Mouse (Mus musculus) gastrocnemius, postnatal 4 days (tissue): Measurements from ENCODE around the gene Gcc1. TPM values are rescaled to one million over a fixed set of nuclear protein-coding genes. Genes with fewer than 3 reads are reported as not detected.

Experiments
- DNase-seq, 2 experiments: peaks; one replicate each; pipeline ENCODE4 v3.0.0; 2021 to 2022; ENCODE audit warnings: low spot score in 2 of 2, mixed read lengths in 2 of 2
- long read RNA-seq, 2 experiments: library from polyadenylated mRNA; stranded (forward); transcript quantifications; one replicate each; pipeline ENCODE4 v2.0.0; 2021
- total RNA-seq, 2 experiments: library from RNA; stranded (reverse); gene quantifications; 2 replicates each; pipeline ENCODE4 v1.2.3; 2021

The Gcc1 gene
- total RNA-seq, result 10 to 100 TPM in 1 of 2 experiments, 1 to 10 TPM in 1; 9.2 to 10.4 TPM
- long read RNA-seq, experiment 1, full-length matches to known transcripts, result 7 of 10 reads
- long read RNA-seq, experiment 1, partial matches to known transcripts, result 0 of 10 reads
- long read RNA-seq, experiment 1, other reads (novel, unspliced or antisense), result 3 of 10 reads
- long read RNA-seq, experiment 2, full-length matches to known transcripts, result 13 of 14 reads
- long read RNA-seq, experiment 2, partial matches to known transcripts, result 0 of 14 reads
- long read RNA-seq, experiment 2, other reads (novel, unspliced or antisense), result 1 of 14 reads

DNA sequence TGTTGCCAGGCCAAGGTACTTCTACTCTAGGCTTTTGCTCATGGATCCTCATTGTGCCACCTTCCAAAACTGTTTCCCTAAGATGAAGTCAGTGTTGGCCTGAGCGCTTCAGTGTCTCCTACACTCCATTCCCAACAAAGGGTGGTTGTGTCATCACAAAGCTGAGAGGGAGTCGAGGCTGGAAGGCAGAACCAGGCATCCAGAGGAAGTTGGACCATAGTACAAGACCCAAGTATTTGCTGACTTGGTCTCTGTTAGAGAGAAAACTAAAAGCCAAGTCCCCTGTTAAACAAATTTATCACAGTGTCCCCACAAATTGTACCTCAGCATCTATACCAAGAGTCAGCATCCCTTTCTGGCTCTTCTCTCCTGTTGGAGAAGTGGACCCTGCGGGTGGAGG, at the start of gene Gcc1:
Gcc1 (minus strand) TSS at position 101 of the 400 bp plus-strand sequence.
- no peak for DNase-seq

DNA sequence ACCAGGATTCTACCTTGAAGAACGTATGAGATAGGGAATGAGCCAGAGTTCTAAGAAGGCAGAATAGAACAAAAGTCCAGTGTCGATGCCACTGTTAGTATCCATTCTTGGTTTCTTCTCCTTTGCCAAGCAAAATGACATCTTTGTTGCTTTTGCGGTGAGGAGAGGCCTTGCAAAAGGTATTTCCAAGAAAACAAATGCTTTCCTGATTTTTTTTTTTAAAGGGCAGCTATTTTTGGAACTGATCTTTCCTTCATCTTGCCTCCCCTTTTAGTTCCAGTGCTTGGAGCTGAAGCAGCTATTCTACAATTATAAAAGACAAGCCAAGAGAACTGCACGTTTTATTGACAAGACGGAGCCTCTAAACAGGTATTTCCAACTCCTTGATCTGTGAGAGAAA, 46.6 kb upstream of the Gcc1 start, which contains the start of gene Snd1:
Snd1 (plus strand) TSS at position 301 of the 400 bp plus-strand sequence.
- no peak for DNase-seq

DNA sequence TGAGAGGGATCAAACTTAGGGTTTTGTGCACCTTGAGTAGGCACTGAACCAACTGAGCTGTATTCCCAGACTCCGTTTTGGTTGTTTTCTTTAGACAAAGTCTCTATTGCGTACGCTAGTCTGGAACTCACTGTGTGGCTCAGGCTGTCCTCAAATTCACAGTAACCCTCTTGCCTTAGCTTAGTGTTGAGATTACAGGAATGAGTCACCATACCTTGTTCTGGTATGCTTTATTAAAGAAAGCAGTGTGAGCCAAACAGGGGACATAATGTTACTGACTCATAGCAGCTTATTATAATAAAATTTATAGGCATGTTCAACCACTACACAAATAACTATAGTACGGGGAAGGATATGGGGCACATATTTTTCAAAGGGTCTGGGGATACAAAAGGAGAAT, 46.0 kb upstream of the Gcc1 start:
- DNase-seq, result no peak

DNA sequence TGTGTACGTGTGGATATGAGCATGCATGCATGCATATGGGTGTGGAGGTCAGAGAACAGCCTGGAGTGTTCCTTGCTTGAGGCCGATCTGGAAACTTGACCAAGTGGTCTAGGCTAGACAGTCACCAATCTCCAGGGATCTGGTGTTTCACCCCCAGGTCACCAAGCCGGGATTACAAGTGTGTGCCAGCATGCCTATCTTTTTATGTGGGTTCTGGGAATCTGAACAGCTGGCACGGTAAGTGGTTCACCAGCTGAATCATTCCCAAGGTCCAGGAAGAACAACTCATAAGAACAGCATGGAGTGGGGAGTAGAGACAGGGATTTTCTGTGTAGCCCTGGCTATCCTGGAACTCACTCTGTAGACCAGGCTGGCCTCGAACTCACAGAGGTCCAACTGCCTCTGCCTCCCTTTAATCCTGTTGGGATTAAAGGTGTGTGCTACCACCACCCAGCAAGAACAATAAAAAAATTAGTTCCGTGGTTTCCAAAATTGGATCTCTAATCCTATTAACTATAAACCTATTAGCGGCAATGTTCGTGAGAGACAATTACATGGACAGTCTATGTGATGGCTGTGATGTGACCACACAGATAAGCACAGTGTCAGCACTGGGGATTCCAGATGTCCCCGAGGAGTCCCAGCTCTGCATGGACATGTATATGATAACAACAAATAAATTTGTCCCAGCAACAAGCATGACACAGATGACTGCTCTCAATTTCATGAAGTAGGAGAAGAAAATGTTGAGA, 43.3 kb upstream of the Gcc1 start:
- no peak for DNase-seq

DNA sequence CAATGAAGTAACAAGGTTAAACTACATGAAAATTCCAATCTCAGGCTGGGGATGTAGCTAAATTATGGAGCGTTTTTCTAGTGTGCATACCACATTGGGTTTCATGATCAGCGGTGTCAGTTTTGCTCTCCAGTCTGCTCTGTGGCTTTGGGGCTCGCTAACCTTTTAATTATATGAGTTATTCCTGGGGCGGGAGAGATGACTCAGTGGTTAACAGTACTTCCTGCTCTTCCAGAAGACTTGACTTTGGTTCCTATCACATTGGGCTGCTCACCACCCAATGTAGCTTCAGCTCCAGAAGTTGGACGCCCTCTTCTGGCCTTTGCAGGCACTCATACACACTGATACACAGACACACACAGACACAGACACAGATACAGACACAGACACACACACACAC, 42.4 kb upstream of the Gcc1 start:
- DNase-seq, result no peak

DNA sequence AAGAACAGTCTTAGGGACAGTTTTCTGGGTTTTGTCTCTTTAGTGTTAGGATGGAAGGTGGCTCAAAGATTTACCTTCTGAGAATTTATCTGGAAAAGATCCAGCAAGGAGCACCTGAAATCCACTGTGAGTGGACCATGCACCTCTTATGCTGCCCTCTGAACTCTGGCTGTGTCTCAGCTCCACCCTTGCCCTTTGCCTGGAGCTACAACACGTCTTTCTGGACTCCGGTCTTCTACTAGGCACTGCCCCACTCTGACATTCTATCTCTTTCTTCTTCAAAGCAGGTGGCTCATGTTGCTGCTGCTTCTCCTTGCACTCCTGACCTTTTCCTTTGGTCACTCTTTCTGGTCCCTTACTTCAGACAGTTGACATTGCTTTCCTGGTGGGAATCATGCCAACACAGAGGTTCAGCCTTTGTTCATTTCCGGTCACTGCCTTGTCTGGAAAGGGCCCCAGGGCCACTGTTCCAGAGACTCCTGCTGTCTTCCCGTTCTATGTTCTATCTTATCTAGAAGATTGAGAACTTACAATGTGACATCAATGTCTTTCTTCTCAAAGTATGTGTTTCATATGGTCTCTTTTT, 41.9 kb upstream of the Gcc1 start:
- no peak for DNase-seq

DNA sequence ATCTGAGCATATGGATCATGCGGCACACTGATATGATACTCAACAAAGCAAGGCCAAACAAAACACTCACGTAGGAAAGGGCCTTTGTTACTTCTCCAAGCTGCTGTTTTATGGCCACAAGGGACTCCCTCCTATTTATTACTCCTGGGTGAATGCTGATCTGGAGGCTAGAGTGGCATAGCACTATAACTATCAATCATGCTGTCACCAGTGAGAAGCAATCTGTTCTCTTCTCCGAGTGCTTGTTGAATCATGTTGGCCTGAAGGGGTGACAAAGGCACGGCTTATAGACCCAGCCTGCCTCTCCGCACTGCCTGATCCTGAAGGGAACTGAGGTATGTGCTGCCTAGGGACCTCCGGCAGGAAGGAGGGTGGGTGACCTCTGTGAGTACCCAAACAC, 36.4 kb upstream of the Gcc1 start:
- no peak for DNase-seq

DNA sequence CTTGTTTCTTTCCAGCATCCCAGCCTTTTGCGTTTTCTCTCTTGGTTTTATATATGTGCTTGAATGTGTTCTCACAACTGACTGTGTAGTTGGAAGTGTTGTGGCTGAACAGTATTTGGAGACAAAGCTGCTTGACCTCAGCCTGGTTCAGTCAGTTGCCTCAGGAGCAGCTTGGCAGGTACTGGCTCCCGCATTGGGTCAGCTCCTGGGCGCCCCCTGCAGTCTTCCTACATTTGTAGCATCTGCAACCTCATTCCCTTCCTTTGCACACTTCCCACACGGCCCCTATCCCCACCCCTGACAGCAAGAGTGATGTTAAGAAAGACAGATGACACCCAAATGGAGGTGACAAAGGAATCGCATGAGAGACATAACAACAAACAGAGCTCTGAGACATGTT, 32.3 kb upstream of the Gcc1 start:
- peak; percentile 23 to 54 for DNase-seq

DNA sequence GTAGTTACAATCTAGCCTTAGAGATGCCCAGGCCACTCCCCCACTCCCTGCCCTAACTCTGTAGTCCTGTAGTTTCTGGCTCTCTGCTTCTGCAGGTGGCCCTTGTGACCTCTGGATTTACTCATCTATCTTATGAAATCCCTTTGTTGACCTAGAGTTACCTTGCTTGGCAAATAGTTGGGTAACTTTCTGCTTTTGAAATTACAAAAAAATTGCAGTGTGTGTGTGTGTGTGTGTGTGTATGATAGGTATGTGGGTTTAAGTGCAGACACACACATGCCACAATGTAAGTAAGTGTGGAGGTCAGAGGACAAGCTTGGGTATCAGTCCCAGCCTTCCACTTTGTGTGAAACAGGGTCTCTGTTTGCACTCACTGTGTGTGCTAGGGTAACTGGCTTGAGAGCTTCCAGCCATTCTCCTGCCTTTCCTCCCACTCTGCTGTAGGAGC, 31.1 kb upstream of the Gcc1 start:
- DNase-seq, result no peak

DNA sequence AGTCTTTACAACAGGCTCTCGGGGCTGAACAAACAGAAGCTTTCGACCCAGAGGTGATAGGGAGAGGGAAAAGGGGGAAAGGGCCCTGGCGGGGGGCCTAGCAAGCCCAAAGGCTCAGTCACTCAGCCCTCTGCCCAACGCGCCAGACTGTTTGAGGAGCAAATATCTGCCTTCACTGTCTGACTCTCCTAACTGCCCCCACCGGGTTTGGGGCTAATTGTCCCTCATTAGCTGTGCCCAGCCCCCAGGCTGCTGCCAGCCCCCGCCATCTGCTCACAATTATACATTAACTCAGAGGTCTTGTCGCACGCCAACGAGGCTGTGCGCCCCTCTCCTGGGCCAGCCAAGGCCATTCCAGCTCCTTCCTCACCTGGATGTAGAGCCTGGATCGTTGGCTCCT, 22.8 kb upstream of the Gcc1 start:
- DNase-seq, result no peak

DNA sequence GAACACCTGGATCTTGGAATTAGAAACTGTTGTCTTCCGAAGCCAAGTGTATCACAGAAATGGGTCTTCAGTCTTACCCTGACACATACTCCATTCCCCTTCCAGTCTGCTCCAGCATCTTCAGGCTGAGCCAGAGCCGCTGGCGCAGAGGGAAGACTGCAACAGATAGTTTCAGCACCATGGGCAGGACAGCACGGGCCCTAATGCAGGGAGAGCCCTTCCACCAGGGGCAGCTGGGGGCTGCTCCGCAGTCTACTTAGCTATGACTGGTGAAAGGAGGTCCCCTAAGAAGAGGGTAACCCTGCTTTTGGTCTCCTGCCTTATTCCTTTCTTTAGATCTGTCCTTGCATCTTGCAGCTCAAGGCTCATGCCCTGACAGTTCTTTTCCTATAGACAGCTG, 22.3 kb upstream of the Gcc1 start:
- no peak for DNase-seq

DNA sequence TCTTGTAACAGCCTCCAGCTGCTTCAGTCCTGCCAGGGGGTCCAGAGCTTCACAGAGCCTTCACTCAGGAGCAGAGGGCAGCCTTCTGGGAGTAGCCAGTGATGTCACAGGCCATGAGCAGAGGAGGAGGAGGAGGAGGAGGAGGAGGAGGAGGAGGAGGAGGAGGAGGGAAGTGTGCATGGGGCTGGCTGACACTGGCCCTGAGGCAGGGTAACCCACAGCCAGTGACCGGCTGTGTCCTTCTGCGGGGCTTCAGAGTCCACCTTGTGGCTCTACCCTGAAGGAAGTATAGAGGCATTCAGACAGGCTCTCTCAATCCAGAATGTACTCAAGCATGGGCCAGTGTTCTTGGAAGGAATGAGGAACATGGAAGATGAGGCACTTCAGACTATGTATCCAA, 21.1 kb upstream of the Gcc1 start, which contains the start of gene Pax4:
Pax4 (minus strand) TSS at position 101 of the 400 bp plus-strand sequence.
- no peak for DNase-seq

DNA sequence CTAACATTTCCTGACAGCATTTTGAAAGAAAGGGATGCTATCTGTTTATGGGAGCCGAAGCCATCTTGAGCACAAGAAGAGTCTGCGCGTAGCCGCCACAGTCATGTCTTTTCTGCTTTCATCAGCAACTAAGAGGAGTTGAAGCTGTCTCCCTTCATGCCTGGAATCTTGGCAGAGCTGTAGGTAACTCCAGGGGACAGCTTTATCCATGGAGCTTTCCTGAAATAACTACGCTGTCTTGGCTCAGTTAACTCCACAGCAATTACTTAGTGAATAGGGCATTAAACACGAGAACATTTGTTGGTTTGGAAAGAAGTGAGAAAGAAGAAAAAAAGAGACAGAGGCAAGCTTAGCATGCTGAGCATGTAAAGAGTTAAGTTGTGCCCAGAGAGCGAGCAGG, 19.7 kb upstream of the Gcc1 start:
- DNase-seq, result no peak

DNA sequence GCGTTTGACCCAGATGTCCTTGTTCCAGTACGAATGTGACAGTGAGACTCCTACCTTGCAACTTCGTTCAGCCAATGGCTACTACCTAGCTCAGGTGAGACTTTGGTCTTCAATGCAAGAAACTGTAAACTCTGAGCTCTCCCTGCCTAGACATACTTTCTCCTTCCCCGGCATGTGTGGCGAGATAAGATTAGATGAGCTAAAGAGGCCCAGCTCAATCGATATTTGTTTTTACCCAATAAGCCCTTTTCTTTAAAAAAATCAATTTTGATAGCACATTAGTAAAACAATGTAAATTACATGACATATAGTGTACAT, 3.3 kb upstream of the Gcc1 start:
- DNase-seq, result no peak

DNA sequence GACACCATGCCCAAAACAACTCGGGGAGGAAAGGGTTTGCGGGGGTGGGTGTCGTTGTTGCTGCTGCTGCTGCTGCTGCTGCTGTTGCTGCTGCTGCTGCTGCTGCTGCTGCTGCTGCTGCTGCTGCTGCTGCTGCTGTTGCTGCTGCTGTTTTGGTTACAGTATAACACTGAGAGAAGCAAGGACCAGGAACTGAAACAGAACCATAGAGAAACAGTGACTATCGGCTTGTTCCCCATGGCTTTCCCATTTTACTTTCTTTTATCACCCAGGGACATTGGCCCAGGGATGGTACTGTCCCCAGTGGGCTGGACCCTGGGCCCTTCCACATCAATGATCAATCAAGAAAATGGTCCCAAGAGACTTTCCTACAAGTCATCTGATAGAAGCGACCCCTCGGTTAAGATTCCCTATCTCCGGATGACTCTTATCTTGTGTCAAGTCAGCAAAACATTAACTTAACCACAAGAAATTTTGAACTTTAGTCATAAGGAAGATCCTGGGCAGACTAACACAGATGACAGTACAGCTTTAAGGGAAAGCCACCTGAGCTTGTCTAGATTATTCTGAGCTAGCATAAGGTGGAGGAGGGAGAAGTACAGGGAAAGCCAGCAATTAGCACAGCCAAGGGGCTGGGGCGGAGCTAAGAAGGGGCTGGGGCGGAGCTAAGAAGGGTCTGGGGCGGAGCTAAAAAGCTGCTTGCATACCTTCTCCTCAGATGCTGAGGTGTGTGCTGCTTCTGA, 2.8 kb upstream of the Gcc1 start:
- no peak for DNase-seq

DNA sequence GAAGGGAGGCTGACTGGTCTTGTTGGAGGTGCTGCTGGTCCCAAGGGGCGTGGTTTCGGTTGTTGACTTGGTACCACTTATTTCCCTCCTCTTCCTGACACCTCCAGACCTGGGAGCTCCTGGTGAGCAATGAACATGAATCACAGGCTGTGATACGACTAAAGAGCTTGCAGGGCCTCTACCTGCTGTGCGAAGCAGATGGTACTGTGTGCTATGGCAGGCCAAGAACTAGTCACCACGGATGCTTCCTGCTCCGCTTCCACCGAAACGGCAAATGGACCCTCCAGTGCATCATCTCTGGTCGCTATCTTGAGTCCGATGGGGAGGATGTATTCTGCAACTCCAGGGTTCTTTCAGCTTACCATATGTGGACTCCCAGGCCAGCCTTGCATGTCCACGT, 1.7 kb upstream of the Gcc1 start:
- no peak for DNase-seq

DNA sequence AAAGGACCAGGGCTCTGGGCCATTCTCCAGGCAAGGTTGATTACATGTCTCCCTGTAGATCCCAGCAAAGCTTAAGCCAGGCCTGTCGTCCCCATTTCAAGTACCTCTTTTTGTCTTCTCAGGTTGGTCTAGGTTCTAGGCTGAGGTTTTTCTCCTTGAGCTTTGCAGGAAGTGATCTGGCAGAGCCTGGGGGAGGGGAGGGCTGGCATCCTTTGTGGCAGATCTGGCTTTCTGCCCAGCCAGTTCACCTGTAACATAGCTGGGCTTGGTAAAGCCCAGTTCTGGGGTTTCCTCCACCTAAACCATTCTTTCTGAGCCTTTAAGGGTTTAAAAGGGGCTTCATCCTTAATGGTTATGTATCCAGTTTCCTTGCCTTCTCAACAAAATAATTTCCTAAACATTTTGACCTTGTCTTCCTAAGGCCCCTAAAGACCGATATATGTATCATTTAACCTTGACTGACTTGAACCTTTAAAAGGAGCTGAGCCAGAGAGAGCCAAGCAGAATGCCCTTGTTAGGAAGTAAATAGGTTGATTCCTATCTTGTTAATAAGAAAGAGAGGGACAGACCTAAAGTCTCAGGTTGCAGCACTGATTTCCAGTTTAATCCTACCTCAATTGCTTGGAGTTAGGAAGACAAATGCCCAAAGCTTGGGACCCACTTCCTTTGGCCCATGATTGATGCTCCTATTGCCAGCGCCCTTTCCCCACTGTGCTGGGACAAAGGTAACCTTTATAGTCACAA, 922 bp downstream of the Gcc1 start, which contains the start of gene Fscn3:
Fscn3 (plus strand) TSS at position 694 of the 744 bp plus-strand sequence.
- DNase-seq, result no peak

DNA sequence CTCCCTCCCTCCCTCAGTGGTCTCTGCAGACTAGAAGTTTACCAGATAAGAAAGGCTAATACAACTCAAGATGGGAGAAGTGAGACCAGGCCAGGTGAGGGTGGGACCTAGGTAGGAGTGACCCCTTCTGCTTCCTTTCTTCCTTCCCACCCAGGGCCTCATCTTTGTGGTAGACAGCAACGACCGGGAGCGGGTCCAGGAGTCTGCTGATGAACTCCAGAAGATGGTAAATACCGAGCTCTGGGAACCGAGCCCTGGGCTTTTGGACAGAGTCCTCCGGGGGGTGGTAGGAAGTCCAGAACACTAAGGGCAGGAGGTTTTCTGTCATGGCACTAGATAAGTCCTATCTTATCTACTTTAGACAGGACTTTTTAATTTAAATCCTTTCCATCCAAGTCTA, 3.2 kb downstream of the Gcc1 start:
- no peak for DNase-seq

DNA sequence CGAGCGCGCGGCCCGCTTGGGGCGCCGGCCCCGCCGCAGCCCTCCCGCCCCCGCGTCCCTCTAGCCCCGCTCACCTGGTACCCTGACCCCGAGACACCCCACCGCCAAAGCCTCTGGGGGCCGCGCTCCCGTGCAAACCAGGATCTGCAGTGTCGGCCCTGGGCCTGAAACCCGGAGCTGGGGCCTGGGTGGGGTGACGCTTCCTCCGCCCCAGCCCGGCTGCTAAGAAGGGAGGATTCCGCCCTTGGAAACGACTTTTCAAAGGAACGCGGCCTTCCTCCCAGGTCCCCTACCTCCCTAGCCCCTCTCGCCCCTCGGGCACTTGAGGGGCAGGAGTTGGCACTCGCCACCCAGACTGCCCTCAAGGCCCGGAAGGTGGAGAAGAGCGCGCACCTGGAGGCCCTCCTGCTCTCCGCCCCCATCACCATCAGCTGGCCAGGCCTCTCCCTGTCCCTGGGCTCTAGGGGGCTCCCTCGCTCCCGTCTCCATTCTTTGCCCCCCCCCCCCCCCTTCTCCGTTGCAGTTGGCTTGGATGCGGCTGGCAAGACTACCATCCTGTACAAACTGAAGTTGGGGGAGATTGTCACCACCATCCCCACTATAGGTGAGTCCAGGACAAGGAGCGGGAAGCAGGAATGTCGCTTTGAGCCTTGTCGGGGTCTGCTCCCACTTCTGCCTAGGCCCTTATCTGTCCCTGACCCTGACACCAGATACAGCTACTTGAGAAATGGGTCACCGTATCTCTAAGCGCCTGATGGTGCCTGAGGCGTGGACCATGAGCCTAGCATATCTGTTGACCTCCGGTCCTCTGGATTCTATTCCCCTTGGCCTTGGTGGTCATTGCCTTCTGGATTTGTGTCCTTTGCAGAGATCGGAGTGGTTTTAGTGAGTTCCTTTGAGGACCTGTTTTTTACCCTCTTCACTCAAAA, 4.2 kb downstream of the Gcc1 start:
- peak; percentile 24 to 48 for DNase-seq

DNA sequence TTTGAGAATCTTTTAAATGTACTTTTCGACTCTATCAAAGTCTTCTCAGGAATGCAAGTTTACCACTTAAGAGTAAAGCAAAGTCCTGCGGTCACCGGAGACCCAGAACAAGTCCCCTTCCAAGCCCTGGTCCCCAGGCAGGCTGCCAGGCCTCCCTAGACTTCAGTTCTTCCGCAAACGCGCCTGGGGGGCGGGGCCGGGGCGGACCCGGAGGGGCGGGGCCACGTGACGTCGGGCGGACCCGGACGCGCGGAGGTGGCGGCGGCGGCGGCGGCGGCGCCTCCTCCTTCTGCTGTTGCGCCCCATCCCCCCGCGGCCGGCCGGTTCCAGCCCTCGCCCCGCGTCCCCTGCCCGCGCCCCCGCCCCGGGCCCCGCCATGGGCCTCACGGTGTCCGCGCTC, 4.9 kb downstream of the Gcc1 start, which contains the start of gene Arf5:
Arf5 (plus strand) TSS at position 248 of the 400 bp plus-strand sequence.
- peak; percentile 97 to 98 for DNase-seq
